Mouse (Mus musculus) ES-E14 (cell line): ENCODE measurements around the gene Shld2.

Source experiments
- CHD2 ChIP-seq: IDR thresholded peaks from 2 replicates; pipeline ENCODE4 v1.6.1; 2014; ENCODE audit warnings: mild to moderate bottlenecking, low read depth, low read length, inconsistent platforms
- HCFC1 ChIP-seq: IDR thresholded peaks from 2 replicates; pipeline ENCODE4 v1.6.1; 2012; ENCODE audit warnings: low read length, inconsistent platforms, borderline replicate concordance; ENCODE audit not compliant: insufficient read depth
- MAFK ChIP-seq: IDR thresholded peaks from 2 replicates; pipeline ENCODE4 v1.6.1; 2014; ENCODE audit warnings: mild to moderate bottlenecking, low read depth, low read length, inconsistent platforms; ENCODE audit not compliant: insufficient read depth
- ZC3H11A ChIP-seq: IDR thresholded peaks from 2 replicates; pipeline ENCODE4 v1.6.1; 2012; ENCODE audit warnings: low read depth, mild to moderate bottlenecking, inconsistent platforms, low read length, borderline replicate concordance
- ZNF384 ChIP-seq: IDR thresholded peaks from 2 replicates; pipeline ENCODE4 v1.6.1; 2012; ENCODE audit warnings: low read depth, low read length, inconsistent platforms

GRCm38 (mm10) chr14:34232866-34233680 lies 77.2 kb downstream of the Shld2 start:
- TF ChIP-seq ZC3H11A (no peak), HCFC1 (no peak), MAFK (no peak), CHD2 (no peak), ZNF384 (no peak)
